Mouse (Mus musculus) brain, embryonic 18.5 days (tissue): ENCODE measurements around the gene Chst8.

Experiments
- DNase-seq: peaks from one replicate; pipeline ENCODE4 v3.0.0-alpha.2; 2012; ENCODE audit warnings: low read depth, low spot score

The Chst8 gene

GRCm38 (mm10) chr7:34752151-34752762 is 60.3 kb downstream of the Chst8 start:
- DNase-seq, result no peak

- DNase-seq, result no peak
Measured at GRCm38 (mm10) chr7:34750350-34750749, 62.2 kb downstream of the Chst8 start.

- no peak for DNase-seq
Measured at GRCm38 (mm10) chr7:34749753-34750152, 62.8 kb downstream of the Chst8 start.

DNA sequence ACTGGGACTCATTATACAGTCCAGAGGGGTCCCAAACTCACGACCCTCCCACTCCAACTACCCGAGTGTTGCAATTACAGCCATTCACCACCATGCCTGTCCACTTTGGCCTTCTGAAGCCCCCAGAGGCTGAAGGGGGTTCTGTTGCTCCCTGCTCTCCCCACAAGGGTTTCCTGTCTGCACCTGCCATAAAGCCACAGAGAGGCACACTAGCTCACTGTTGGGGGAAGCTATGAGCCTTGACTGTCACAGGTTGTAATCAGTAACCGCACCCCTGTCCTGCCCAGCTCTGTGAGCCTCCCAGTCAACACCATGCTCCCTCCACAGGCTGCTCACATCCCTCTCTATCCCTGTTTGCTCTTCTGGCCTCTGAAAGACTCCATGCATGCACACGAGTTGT is 64.0 kb downstream of the Chst8 start:
- no peak for DNase-seq

DNA sequence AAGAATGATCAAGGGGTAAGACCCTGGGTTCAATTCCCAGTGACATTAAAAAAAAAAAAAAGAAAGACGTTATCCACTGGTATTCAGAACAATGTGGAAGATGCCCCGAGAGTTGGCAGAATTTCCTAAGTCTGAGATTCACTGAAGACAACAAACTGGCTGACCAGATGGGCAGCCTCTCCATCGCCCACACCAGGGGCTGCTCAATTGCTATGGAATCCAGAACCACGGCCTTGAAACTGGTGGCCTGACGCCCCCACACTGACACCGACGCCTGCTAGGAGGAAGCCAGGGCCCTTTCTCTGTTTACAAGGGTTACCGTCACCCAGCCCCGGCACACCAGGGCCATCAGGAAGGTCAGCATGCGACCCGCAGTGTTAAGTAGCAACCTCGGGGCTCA is 64.8 kb downstream of the Chst8 start:
- DNase-seq, result no peak

DNA sequence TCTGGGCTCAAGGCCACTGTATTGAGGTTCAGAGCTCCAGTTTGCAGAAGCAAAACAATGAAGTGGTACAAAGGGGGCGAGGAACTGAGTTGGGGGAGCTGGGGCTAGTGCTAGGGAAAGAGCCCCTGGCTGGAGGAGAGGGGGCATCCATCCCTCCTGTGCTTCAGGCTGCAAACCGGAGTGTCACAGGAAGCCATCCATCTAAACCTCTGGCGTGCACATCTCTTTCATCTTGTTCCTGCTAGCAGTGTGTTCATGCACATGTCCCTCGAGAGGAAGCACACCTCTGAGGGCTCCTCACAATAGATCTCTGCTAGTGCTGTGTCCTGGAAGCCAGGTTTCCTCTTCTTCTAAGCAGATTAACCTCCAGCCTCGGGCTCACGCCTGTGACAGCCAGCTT is 65.9 kb downstream of the Chst8 start:
- DNase-seq, result no peak

GRCm38 (mm10) chr7:34746165-34746564 is 66.3 kb downstream of the Chst8 start:
- no peak for DNase-seq

DNA sequence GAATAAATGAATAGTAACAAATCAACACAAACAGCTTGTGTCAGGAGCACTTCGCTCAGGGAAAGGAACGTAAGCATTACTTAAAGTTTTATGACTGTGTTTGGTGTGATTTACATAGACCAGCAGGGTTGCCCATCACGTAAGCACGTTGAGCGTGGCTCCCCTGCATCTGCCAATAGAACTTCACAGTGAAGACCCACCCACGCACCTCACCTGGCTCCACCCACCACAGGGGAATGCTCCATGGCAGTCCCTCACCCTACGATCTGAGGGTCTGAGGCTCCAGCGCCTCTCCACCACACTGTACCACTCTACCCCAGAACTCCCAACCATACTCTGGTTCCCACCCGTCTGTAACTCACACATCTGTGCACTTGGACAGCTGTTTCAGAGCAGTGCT is 67.1 kb downstream of the Chst8 start:
- no peak for DNase-seq

DNA sequence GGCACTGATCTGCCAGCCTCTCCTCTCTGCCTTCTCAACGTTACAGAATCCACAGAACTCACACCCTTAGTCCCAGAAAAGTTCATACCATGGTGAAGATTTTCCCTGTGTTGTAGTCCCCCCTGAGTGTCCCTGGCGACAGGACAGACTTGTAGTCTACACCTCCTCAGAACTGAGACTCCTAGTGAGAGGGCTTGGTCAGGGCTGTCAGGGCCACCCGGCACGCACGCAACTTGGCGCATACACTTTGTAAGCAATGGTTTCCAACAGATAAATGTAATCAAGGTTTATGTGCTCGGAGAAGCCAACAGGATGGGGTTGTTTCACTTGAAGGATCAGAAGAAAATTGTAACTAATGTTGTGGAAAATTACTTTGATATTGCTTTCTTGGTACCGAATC is 67.5 kb downstream of the Chst8 start:
- no peak for DNase-seq

GRCm38 (mm10) chr7:34743411-34744085 is 69.0 kb downstream of the Chst8 start:
- no peak for DNase-seq

DNA sequence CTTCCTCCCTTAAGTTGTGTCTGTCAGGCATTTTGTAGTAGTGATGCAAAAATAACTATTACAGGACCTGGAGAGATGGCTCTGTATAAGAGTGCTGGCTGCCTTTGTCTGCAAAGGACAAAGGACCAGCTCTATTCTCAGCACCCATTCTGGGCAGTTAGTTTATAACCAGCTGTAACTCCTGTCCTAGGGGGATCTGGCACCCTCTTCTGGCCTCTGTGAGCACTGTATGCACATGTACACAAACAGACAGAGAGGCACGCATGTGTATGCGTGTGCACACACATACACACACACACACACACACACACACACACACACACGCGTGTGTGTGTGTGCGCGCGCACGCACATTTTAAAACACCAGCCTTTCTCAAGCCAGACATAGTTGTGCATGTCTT is 73.1 kb downstream of the Chst8 start:
- DNase-seq, result no peak

DNA sequence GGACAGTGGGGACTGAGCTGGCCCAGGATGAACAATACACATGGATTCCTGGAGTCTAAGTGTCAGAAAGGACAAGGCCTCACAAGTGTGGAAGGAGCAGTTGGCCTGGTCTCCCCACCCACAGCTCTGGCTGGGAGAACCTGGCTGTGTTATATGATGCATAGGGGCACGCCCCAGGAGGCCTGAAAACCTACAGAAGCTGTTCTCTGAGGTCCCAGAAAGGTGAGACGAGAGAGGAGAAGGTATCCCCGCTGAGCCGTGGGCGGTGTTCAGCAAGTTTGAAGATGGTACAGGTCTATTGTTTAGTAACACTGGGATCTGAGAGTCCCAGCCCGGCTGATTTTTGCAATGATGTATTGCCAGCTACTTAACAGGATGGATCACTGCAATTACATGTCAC is 75.3 kb downstream of the Chst8 start:
- no peak for DNase-seq

DNA sequence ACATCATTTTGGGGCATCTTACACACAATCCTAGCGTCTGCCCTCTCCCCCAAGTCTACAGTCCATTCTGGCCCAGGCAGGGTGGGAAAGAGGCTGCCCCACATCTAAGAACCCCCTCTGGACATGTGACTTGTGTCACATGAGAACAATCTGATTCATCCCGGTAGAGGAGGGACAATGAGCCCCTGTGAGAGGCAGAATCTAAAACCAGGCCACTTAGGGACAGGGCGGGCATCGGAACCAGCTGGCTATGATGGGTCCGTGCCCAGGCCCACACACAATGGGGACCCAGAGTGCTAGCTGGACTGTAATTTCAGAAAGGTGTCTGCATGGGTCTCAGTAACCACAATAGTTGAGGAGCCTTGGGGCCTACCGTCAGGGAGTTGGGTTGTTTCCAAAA is 78.2 kb downstream of the Chst8 start:
- DNase-seq, result no peak

DNA sequence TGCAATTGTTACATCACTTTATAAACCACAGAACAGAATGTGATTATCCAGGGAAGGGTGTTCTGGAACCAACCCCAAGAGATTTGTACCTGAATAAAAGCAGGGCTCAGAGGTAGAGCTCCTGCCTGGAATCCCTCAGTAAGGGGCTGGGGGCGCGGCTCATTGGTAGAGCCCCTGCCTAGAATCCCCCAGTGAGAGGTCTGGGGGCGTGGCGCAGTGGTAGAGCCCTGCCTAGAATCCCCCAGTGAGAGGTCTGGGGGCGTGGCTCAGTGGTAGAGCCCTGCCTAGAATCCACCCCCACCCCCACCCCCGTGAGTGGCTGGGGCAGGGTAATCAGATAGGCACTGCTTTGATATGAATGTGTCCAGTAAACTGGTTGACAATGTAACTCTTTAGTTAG is 83.6 kb downstream of the Chst8 start:
- DNase-seq, result no peak

DNA sequence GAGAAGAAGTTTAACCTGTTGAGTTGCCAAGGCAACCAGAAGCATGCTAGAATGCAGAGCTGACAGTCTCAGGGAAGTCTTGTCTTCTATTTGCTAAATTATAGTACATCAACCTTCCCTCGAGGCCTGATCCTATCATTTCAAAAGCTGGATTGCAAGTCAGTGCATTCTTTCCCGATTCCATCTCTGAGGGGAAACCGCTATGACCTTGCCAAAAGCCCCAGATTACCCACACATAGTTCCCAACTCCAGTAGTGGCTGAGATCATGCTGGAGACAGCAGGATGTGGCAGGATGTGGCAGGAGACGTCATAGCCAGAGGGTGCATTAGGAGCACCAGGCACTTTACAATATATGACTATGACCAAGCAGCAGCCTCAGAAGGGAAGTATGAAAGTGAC is 87.3 kb downstream of the Chst8 start:
- DNase-seq, result no peak

GRCm38 (mm10) chr7:34722551-34723230 is 89.8 kb downstream of the Chst8 start:
- no peak for DNase-seq

DNA sequence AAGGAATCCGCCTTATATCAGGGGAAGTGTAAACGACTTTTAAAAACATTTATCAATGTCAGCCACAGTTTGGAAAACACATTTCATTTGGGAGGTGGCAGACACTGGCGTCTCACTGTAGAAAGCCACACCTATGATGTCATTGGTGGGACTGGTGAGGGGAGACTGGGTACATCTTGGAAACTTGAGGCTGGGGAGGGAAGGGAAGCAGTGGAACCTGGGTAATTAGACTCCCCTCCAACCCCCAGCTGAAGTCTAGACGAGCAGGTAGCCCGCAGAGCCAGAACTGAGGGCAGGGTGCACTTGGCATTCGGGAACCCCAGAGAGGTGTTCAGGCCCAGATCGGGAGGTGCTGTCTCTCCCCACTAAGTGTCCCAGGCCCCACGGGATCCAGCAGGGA is 90.4 kb downstream of the Chst8 start:
- no peak for DNase-seq

DNA sequence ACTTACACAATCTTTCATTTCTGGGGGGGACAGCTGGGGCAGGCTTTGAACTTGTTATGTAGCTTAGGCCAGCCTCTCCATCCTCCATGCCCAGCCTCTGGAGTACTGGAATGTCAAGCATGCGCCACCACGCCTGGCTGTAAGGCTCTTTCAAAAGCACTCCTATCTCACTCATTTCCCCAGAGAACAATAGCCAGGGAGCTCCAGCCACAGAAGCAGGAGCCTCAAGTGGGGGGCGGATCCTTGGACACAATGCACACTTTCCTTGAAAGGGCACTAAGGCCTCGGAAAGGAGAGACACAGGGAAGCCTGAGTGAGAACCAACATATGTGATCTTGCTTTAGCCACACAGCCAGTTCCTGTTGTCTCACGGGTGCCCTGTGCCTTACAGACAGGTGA is 90.9 kb downstream of the Chst8 start:
- no peak for DNase-seq

DNA sequence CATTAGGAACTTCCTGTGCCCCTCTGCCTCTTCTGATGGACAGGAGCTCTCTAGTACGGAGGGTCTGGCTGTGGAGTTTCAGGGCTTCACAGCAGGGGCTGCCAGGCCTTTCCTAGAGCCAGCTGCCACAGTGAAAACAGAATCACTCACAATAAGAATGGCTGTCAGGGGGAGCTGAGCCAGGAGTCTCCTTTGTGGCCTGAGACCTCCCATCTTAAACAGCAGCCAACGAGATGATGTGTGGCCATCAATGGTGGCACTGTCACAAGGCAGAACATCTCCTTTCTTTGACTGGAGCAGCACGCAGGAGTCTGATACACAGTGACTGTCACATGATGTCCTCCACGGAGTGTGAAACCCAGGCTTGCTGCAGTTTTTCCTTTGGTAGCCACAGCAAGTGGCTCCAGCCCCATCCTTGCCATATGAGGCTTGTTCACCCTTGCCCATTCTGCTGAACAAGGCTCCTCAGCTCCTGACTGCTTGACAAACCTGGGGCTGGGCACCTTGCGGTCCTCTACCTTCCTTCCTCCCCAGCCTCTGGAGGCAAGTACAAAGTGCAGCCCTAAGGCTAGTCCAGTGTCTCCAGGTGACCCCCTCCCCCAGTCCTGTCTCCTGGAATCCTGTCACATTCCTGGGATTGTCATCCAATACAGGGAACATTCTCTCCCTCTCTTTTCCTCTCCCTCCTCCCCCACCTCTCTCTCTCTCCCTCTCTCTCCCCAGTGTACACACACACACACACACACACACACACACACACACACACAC is 91.4 kb downstream of the Chst8 start:
- DNase-seq, result no peak

- no peak for DNase-seq
Measured at GRCm38 (mm10) chr7:34719599-34719998, 92.9 kb downstream of the Chst8 start.

- no peak for DNase-seq
Measured at GRCm38 (mm10) chr7:34718651-34719050, 93.9 kb downstream of the Chst8 start.

DNA sequence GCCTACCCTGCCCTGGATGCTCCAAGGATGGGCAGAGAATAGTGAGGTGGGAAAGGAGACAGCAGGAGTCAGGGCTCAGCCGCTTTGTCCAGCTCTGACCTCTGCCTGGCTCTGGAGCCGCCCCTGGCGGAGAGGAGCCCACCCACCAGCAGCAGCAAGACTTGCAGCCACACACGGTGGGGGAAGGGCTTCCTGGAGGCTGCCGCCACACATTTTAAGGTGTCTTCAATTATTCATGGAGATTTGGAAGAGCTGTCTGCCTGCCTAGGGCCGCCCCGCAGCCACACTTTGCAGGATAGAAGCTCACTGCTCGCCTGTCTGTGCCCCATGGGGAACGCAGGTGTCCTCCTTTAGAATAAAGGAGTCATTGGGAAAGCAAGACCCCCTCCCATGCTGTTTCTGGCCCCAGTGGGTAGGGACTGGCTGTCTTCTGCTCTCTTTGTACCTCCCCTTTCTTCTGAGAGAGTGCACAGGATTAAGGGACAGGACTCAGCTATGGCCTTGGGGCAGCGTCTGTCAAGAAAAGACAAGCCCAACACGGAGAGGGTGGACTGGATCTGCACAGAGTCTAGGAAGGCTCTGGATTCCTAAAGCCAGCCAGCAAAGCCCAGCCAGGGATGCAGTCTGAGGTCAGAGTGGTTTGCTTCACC is 95.2 kb downstream of the Chst8 start:
- no peak for DNase-seq
